Mouse (Mus musculus) testis, postnatal 10 days (tissue): Measurements from ENCODE around the gene Nip7.
"Not testable (repeated sequence)": the region's sequence is repeated elsewhere in the genome, so short reads cannot be mapped to it uniquely, and the experiment has no call there.

Source experiments
- DNase-seq: peaks from one replicate; pipeline ENCODE4 v3.0.0; 2021; ENCODE audit warnings: low spot score

Gene Nip7

DNA sequence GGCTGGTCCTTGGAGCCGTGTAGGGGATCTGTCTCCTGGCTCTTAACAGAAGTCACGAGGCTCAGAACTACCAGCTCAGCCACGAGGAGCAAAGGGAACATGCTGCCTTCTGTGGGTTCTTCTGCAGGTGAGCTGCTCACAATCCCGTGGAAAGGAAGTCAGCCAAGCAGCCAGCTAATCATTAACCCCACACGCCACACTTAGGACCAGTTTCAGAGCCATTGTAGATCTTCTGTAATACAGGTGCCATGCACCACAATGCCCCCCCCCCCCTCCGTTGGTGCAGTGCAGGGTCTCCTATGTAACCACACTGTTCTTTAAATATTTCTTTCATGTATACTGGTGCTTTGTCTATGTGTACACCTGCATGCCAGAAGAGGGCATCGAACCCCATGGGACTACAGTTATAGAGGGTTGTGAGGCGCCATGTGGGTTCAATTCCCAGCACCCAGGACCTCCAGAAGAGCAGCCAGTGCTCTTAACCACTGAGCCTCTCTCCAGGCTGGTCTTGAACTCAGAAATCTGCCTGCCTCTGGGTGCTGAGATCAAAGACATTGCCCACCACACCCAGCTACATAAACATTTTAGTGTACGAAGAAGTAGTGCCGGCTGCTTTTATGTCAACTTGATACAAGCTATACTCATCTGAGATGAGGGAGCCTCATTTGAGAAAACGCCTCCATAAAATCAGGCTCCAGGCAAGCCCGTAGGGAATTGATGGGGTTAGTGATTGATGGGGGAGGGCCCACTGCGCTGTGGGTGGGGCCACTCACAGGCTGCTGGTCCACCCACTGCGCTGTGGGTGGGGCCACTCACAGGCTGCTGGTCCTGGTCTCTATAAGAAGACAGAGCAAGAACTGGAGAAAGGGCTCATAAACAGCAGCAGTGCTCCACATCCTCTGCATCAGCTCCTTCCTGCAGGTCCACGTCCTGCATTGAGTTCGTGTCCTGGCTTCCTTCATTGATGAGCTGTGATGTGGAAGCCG lies 9.1 kb downstream of the Nip7 start, which contains the start of gene Tmed6:
Gene Tmed6 (minus strand): TSS at position 134 of the 986 bp plus-strand sequence.
- no peak for DNase-seq

DNA sequence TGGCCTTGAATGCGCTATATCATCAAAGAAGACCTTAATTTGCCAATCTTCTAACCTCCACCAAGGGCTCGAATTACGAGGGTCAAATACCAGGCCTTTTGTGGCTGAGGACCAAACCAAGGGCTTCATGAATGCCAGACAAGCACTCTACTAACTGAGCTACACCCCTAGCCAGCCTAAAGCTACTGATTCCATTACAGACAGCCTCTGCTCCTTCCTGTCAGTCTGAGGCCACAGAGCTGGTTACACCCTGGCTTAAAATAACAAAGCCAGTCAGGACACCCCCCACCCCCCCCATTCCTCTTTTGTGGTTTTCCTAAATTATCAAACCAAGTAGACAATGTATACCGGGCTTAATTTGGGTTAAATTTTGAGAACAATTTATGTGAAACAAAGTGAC lies 17.0 kb downstream of the Nip7 start:
- DNase-seq = no peak

DNA sequence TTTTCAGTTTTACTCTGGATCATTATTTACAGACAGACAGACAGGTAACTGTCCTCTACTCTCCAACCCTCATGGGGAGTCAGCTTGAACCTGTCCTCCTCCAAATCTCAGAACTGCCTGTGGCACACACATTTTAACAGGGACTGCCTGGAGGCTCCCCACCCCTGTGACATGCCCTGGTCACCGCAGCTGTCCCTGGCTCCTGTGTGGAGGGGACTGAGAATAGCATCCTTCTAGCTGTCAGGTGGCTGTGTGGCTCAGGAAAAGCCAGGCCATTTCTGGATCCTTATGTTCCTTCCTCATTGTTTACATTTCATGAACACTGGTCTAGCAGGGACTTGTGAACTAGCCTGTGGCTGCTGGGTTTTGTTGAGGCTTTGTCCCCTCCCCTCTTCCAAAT lies 17.5 kb downstream of the Nip7 start:
- no peak for DNase-seq

DNA sequence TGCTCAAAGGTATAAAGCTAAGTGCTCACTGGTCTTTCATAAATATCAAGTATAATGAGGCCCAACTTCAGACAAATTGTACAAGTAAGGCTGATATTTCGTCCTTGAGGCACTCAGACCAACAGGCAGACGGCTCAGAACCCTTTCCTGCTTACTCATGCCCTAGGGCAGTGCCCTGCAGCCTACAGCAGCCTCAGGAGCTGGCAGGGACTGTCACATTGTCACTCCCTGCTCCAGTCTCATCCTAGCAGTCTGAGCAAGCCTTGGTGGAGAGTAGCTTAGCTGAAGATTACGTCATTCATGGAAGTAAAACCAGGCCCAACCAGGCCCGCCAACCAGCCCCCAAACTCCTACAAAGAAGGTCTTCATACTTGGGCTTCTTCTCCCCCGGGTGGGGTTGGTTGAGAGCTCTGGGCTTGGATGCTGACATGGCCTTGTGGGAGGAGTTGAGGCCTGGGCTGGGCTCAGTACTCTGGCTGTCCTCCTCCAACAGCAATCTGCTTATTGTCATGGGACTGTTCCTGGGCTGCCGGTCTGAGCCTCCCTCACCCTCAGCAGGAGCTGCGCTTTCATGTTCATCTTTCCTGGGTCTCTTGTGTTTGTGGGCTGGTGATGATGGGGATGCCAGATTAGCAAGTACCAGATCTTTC lies 19.7 kb downstream of the Nip7 start:
- no peak for DNase-seq

DNA sequence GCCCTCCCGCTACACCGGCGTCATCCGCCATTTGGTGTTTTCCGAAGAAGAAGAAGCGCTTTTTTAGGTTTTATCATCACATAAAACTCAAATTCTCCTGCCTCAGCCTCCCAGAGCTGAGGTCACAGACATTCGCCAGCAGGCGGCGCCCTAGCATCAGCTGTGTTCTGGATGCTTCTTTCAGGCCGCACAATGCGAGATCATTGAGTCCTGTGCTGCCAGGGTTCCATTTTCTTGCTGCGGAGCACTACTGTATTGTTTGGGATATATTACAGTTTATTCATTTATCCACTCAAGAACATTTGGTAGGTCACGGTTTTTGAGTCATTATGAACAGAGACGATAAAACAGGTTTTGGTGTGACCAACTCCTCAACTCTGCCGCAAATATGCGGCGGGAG lies 28.7 kb downstream of the Nip7 start:
- DNase-seq = no peak

DNA sequence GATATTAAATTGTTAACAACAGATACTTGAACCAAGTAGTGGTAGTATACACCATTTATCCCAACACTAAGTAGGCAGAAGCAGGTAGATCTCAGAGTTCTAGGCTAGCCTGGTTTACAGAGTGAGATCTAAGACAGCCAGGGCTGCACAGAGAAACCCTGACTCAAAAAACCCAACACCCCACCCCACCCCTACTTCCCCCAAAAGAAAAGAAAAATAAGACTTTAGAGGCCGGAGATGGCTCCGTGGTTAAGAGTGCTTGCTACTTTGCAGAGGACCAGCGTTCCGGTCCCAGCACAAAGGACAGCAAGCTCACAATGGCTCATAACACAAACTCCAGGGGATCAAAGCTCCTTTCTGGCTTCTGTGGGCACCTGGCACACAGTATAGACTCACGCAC lies 29.3 kb downstream of the Nip7 start:
- DNase-seq = no peak

DNA sequence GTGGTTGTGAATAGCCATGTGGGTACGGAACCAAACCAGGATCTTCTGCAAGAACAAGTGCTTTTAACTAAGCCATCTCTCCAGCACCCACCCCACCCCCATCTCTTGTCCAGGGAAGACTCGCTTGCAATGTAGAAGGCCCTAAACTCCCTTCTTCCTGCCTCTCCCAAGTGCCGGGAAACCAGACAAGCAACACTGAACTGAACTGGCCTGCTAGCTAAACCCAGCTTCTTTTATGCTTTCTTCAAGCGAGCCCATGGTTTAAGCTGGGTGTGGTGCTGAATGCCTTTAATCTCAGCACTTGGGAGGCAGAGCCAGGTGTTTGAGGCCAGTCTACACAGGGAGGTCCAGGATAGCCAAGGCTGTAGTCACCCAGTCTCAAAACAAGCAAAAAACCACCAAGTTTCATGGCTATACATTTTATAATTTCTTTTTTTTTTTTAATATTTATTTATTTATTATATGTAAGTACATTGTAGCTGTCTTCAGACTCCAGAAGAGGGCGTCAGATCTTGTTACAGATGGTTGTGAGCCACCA lies 31.9 kb downstream of the Nip7 start:
- no peak for DNase-seq

DNA sequence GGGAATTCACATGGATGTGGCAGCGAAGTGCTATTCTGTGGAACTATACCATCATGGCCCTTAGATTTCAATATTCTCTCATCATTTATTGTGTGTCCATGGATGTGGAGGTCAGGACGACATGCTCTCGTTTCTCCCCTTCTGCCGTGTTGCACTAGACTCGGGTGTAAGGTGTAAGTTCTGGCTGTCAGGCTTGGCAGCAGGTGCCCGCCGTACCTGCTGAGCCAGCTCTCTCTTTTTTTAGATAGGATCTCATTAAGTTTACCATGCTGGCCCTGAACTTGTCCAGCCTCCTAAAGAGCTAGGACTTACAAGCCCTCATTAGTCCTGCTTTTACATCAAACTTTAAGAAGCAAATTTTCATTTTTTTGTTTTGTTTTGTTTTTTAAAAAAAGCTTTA lies 33.9 kb downstream of the Nip7 start:
- no peak for DNase-seq

DNA sequence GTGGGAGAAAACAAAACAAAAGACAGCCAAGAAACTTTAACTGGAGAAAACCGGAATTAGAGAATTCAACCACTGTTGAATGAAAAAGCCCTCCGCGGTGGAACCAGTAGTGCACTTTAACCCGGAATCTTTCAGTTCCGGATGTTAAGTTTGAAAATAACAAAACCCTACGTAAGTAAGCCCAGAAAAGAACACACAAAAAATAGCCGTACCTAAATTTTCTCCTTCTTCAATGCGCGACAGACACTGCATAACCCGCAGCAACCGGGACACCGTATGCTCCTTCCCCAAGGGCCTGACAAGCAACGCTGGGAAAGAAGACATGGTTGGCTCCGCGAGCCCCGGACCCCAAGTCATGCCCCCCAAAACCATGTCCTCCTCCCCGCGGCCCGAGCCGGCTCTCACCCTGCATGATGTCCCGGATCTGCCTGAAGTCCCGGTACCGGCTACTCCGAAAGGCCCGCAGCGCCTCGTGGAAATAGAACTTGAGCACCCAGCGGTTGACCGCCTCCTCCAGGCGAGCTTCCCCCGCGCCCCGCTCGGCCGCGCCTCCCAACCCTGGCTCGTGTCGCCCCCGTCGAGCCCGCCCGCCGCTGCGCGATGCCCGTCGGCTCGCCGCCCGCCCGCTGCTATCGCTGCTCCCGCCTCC lies 39.2 kb downstream of the Nip7 start:
- DNase-seq = no peak

DNA sequence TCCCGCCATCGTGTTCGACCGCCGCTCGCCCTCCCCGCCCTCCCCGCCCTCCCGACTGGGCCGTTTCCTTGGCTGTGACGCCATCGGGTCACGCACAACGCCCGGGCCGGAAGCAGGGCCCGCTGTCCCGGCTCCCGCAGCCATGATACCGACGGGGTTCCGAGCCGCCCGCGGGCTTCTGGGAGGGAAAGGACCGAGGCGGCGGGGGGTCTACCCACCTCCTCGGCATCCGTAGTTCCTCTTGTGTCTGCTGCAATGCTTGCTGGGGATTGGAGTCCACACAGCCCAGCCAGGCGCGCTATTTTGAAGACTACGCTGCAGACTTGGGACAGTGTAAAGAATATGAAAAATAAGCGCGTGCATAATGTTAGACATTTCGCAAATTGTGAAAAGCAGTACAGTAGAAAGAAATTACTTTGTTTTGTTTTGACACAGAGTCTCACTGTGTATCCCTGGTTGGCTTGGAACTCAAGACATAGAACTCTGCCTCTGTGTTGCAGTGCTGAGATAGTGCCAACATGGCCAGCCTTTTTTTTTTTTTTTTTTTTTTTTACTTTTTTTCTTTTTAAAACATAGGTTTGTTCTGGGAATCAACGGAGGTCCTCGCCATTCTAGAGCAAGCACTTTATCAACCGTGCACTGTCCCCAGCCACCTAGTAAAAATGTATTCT lies 39.8 kb downstream of the Nip7 start, which contains the start of gene Terf2:
Gene Terf2 (minus strand): TSS at position 182 of the 671 bp plus-strand sequence.
- DNase-seq = peak; percentile 92

DNA sequence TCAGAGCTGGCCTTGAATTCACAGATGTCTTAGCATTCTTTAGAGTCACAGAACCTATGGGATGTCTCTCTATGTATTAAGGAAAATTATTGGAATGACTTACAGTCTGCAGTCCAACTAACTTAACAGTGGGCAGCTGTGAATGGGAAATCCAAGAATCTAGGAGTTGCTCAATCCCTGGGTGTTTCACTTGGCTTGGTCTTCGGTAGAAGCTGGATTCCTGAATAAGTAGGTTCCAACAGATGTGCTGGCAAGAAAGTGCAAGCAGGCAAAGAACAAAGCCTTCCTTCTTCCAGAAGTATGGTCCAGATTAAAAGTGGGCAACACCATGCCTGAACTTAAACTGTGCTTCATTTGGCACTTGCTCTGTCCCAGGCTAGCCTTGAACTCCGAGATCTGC lies 44.0 kb downstream of the Nip7 start:
- no peak for DNase-seq

DNA sequence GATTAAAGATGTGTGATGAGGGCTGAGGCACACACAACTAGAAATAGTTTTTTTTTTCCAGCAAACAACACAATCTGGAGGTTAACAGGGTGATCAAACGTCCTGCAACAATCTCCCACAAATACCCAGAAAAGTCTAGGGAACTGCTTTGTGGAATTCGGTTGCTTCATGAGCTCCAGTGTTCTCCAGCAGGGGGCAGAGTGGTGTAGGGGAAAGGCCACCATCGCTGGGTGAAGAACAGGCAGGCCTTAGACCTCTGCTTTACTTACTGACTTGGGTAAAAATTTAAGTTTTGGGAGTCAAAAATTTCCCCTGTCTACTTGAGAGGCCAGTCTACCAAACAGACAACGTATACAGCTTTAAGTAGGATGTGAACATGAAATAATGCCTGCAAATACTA lies 47.9 kb downstream of the Nip7 start:
- DNase-seq = peak; percentile 92

DNA sequence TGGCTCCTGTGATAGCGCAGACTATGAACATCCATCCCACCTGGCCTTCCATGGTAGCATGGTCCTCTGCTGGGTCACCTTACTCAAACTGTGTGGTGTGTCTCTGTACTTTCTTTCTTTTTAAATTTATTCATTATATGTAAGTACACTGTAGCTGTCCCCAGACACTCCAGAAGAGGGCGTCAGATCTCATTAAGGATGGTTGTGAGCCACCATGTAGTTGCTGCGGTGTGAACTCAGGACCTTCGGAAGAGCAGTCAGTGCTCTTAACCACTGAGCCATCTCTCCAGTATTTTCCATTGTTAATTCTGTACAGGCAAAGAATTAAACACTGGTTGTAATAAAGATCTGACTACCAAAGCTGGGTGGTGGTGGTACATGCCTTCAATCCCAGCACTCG lies 51.4 kb downstream of the Nip7 start:
- DNase-seq = not testable (repeated sequence)

DNA sequence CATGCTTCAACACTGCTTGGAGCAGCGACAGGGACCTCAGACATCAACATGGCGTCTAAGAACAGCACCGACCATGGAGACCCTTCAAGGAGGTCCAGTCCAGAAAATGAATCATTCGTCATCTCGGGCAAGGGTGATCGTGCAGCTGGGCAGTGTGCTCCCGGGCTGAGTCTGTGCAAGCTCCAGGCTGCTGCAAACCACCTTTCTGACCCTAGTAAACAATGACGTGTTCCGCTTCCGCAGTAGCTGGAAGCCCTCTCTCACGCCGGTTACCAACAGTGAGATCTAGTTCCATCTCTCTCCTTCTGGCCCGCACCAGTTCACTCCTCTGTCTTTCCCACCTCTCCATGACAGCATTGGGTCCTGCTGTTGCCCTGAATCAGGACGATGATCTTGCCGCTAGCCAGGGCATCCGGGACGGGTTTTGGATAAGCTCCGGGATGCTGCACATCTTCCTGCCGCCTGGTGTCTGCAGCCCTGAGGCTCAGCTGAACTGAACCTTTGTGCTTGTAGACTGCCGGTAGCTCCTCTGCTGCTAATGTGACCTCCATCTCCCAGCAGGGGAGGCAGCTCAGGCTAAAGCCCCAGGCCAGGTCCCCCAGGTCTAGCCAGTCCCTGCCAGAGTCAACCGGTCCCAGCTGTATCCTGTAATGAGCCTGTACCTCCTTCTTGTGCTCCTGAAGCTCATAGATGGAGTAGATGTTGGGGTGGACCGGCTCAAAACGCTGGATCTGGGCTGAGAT lies 52.5 kb downstream of the Nip7 start:
- no peak for DNase-seq

DNA sequence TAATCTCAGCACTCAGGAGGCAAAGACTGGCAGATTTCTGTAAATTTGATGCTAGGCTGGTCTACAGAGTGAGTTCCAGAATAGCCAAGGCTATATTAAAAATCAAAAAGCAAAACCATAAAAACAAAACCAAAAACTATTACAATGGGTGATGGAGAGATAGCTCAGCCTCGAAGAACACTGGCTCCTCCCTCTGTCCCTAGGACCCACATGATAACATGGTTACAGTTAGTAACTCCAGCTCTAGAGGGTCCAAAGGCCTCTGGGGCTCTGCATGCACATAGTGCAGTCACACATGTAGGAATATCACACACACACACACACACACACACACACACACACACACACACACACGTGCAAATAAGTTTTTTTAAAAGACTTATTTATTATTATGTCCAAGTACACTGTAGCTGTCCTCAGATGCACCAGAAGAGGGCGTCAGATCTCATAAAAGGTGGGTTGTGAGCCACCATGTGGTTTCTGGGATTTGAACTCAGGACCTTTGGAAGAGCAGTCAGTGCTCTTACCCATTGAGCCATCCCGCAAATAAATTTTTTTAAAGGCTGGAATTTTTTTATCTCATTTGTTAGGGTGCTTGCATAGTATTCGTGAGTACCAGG lies 53.2 kb downstream of the Nip7 start:
- DNase-seq = no peak
